Mouse (Mus musculus): ENCODE measurements at regions not wholly inside any gene's neighbourhood (a gene's known extent, or its start where the extent isn't known, plus 50 kb on each side); places are given as distances from the start of the nearest gene placed in this dataset.

GRCm38 (mm10) chr3:148558592-148559157, 431.7 kb downstream of the Adgrl2 start:
- ATAC-seq (ENCODE audit: extremely low read depth, insufficient number of reproducible peaks, low FRiP score, low TSS enrichment), result no peak
- no peak overlapping the region for H3K9ac ChIP-seq
- WGBS, result 52% methylated on average over 5 of the region's 5 CpGs
- H3K4me2 ChIP-seq, result no peak overlapping the region
- H3K27me3 ChIP-seq (replicated peaks), result no peaks in the 10 kb centered on the region
- no peaks in the 10 kb centered on the region for H3K4me1 ChIP-seq
- H3K9me3 ChIP-seq, result no peaks in the 10 kb centered on the region
- H3K36me3 ChIP-seq, result no peaks in the 10 kb centered on the region
- H3K4me3 ChIP-seq, result no peak overlapping the region
- no peak overlapping the region for H3K27ac ChIP-seq (replicated peaks)

DNA sequence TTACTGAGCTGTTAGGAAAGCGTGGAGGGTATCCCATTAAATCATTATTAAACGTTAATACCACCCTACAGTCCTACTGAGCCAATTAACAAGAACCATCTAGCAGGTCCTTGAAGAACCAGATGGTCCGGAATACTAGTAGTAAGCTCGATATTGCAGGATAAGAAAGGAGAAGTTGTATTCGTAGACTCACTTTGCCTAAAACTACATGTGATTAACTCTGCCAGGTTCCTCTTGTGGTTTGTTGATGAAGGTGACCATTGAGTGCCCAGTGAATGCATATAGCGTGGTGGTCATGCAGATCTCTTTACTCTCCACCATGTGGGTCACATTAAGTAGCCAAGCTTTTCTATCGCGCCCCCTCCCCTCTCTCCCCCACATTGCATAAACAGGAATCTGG, 435.0 kb downstream of the Adgrl2 start:
- no peak for ATAC-seq (ENCODE audit: extremely low read depth, insufficient number of reproducible peaks, low FRiP score, low TSS enrichment)
- no peaks in the 10 kb centered on the region for H3K36me3 ChIP-seq
- peaks cover 1% of the 10 kb centered on the region for H3K4me1 ChIP-seq
- H3K4me3 ChIP-seq, result no peak overlapping the region
- no peak overlapping the region for H3K9ac ChIP-seq
- no peaks in the 10 kb centered on the region for H3K27me3 ChIP-seq (replicated peaks)
- WGBS, result 79% methylated on average over 8 of the region's 8 CpGs
- no peak overlapping the region for H3K27ac ChIP-seq (replicated peaks)
- H3K4me2 ChIP-seq, result no peak overlapping the region
- no peaks in the 10 kb centered on the region for H3K9me3 ChIP-seq

DNA sequence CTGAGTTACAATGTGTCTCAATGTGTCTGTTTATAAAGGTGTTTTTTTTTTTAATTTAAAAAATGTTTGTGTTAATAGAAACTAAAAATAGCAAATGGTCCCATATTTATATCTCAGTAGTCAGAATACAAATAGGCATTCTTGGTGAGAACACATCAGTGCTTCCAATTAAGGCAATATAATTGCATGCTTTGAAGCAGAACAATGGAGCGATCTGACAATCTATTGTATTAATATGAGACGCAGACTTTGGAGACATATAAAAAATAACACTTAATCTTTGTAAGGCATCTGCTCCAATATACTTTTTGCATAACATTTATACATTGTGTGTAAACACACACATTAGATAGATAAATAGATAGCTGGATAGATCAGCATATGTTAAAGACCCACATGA, 439.6 kb downstream of the Adgrl2 start:
- Histone ChIP-seq H3K27me3 (replicated peaks) (no peaks in the 10 kb centered on the region), H3K4me3 (no peak overlapping the region), H3K9me3 (no peaks in the 10 kb centered on the region), H3K4me2 (no peak overlapping the region), H3K9ac (no peak overlapping the region), H3K4me1 (peaks cover 5% of the 10 kb centered on the region), H3K36me3 (no peaks in the 10 kb centered on the region), H3K27ac (replicated peaks) (no peak overlapping the region)
- ATAC-seq (ENCODE audit: extremely low read depth, insufficient number of reproducible peaks, low FRiP score, low TSS enrichment), result no peak
- WGBS, result 88% methylated on average over 2 of the region's 2 CpGs

DNA sequence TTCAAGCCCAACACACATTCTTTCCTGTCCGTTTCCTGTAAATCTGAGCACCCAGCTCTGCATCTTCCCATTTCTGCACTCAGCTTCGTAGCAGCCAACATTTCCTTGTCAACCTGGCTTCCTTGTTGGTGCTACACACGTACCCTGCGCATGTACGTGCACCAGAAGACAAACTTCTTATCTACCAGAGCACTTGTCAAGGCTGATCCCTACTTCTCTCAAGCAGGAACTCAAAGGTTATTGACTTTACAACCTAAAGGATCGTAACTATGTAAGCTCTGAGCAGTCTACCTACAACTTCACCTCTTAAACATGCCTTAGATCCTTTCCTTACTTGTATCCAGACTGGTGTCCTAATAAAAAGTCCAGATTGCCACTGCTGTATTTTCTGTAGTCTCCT, 445.4 kb downstream of the Adgrl2 start:
- 73% methylated on average over 6 of the region's 6 CpGs for WGBS
- no peak for ATAC-seq (ENCODE audit: extremely low read depth, insufficient number of reproducible peaks, low FRiP score, low TSS enrichment)
- H3K27me3 ChIP-seq (replicated peaks), result no peaks in the 10 kb centered on the region
- no peaks in the 10 kb centered on the region for H3K36me3 ChIP-seq
- no peaks in the 10 kb centered on the region for H3K4me1 ChIP-seq
- H3K4me2 ChIP-seq, result no peak overlapping the region
- H3K27ac ChIP-seq (replicated peaks), result no peak overlapping the region
- no peaks in the 10 kb centered on the region for H3K9me3 ChIP-seq
- no peak overlapping the region for H3K4me3 ChIP-seq
- H3K9ac ChIP-seq, result no peak overlapping the region

- no peak overlapping the region for H3K9ac ChIP-seq
- H3K4me2 ChIP-seq, result no peak overlapping the region
- 70% methylated on average over 5 of the region's 5 CpGs for WGBS
- H3K27ac ChIP-seq (replicated peaks), result no peak overlapping the region
- H3K27me3 ChIP-seq (replicated peaks), result no peaks in the 10 kb centered on the region
- no peaks in the 10 kb centered on the region for H3K9me3 ChIP-seq
- no peak overlapping the region for H3K4me3 ChIP-seq
- H3K4me1 ChIP-seq, result no peaks in the 10 kb centered on the region
- ATAC-seq (ENCODE audit: extremely low read depth, insufficient number of reproducible peaks, low FRiP score, low TSS enrichment), result no peak
- no peaks in the 10 kb centered on the region for H3K36me3 ChIP-seq
These were observed 448.1 kb downstream of the Adgrl2 start for GRCm38 (mm10) chr3:148542217-148542616.

DNA sequence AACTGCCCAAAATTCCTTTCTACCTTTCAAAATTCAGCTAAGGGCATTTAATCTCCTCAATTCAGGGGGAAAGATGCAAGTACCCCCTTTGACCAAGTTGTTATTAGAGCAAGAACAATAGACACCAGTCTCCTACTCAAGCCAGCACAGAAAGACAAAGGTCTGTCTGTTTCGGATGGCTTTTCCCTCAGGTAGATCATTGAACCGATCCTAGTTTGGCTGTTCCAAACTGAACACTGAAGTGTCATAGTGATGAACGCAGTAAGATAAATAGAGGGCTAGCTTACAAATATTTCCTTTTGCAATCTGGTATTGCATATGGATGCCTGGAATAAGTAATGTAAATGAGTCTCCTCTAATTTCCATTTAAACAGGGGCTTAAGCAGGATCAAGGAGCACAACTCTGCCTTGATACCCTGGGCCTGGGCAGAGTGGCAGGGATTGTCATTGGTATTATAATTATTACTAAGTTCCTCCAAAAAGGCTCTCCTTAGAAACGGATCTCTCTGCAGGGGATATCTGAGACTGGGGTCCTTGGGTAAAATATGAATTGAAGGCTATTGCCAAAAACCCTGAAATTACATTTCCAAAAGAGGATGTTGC, 452.6 kb downstream of the Adgrl2 start:
- WGBS, result 70% methylated on average over 4 of the region's 4 CpGs
- H3K27me3 ChIP-seq (replicated peaks), result no peaks in the 10 kb centered on the region
- no peak for ATAC-seq (ENCODE audit: extremely low read depth, insufficient number of reproducible peaks, low FRiP score, low TSS enrichment)
- H3K27ac ChIP-seq (replicated peaks), result no peak overlapping the region
- H3K36me3 ChIP-seq, result no peaks in the 10 kb centered on the region
- no peaks in the 10 kb centered on the region for H3K9me3 ChIP-seq
- no peak overlapping the region for H3K4me3 ChIP-seq
- no peaks in the 10 kb centered on the region for H3K4me1 ChIP-seq
- H3K4me2 ChIP-seq, result no peak overlapping the region
- H3K9ac ChIP-seq, result no peak overlapping the region

DNA sequence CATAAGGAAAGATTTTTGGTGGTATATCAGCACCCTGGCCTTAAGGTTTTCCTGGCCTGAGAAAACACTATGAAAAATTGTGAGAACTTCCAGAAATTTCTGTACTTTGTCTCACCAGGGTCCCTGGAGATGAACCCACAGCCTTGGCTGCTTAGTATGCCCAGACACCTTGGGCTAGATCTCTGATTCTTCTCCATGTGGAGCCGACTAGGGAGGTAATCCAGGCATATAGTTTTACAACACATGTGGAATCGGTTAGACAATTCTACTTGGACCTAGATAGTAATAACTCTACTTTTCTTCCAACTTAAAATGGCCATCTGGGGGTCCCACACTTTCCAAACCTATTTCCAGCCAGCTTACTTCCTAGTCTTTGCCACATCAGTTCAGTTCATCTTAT, 460.5 kb downstream of the Adgrl2 start:
- no peaks in the 10 kb centered on the region for H3K9me3 ChIP-seq
- H3K36me3 ChIP-seq, result no peaks in the 10 kb centered on the region
- no peak overlapping the region for H3K4me2 ChIP-seq
- no peak overlapping the region for H3K9ac ChIP-seq
- H3K27me3 ChIP-seq (replicated peaks), result no peaks in the 10 kb centered on the region
- no peaks in the 10 kb centered on the region for H3K4me1 ChIP-seq
- ATAC-seq (ENCODE audit: extremely low read depth, insufficient number of reproducible peaks, low FRiP score, low TSS enrichment), result no peak
- H3K4me3 ChIP-seq, result no peak overlapping the region
- 73% methylated on average over 2 of the region's 2 CpGs for WGBS
- H3K27ac ChIP-seq (replicated peaks), result no peak overlapping the region

- no peaks in the 10 kb centered on the region for H3K9me3 ChIP-seq
- H3K36me3 ChIP-seq, result no peaks in the 10 kb centered on the region
- H3K4me1 ChIP-seq, result no peaks in the 10 kb centered on the region
- WGBS, result 65% methylated on average over 5 of the region's 5 CpGs
- no peak overlapping the region for H3K4me3 ChIP-seq
- H3K9ac ChIP-seq, result no peak overlapping the region
- H3K27me3 ChIP-seq (replicated peaks), result no peaks in the 10 kb centered on the region
- no peak overlapping the region for H3K27ac ChIP-seq (replicated peaks)
- ATAC-seq (ENCODE audit: extremely low read depth, insufficient number of reproducible peaks, low FRiP score, low TSS enrichment), result no peak
- H3K4me2 ChIP-seq, result no peak overlapping the region
These were observed 480.0 kb downstream of the Adgrl2 start for GRCm38 (mm10) chr3:148510381-148510780.

DNA sequence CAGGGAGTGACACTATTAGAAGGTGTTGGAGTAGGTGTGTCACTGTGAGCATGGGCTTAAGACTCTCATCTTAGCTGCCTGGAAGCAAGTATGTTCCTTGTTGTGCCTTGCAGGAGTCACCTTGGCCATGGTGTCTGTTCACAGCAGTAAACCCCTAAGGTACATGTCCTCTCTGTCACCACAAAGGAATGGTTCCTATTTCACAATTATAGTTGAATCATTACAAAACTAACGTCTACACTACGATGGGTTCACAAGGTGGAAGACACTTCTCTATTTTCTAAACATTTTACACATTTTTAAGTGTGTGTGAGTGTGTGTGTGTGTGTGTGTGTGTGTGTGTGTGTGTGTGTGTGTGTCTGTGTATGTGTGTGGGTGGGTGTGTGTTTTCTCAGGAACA, 485.4 kb downstream of the Adgrl2 start:
- no peaks in the 10 kb centered on the region for H3K9me3 ChIP-seq
- ATAC-seq (ENCODE audit: extremely low read depth, insufficient number of reproducible peaks, low FRiP score, low TSS enrichment), result no peak
- H3K9ac ChIP-seq, result no peak overlapping the region
- WGBS, result 89% methylated on average over 2 of the region's 2 CpGs
- H3K4me2 ChIP-seq, result no peak overlapping the region
- no peaks in the 10 kb centered on the region for H3K27me3 ChIP-seq (replicated peaks)
- no peaks in the 10 kb centered on the region for H3K36me3 ChIP-seq
- H3K4me3 ChIP-seq, result no peak overlapping the region
- no peak overlapping the region for H3K27ac ChIP-seq (replicated peaks)
- no peaks in the 10 kb centered on the region for H3K4me1 ChIP-seq

GRCm38 (mm10) chr3:148503432-148503831, 486.9 kb downstream of the Adgrl2 start:
- Histone ChIP-seq H3K4me2 (no peak overlapping the region), H3K4me1 (no peaks in the 10 kb centered on the region), H3K9me3 (no peaks in the 10 kb centered on the region), H3K27ac (replicated peaks) (no peak overlapping the region), H3K36me3 (no peaks in the 10 kb centered on the region), H3K27me3 (replicated peaks) (no peaks in the 10 kb centered on the region), H3K4me3 (no peak overlapping the region), H3K9ac (no peak overlapping the region)
- WGBS, result 63% methylated on average over 1 of the region's 1 CpGs
- no peak for ATAC-seq (ENCODE audit: extremely low read depth, insufficient number of reproducible peaks, low FRiP score, low TSS enrichment)

- ATAC-seq (ENCODE audit: extremely low read depth, insufficient number of reproducible peaks, low FRiP score, low TSS enrichment), result no peak
- no peaks in the 10 kb centered on the region for H3K36me3 ChIP-seq
- WGBS, result 87% methylated on average over 3 of the region's 3 CpGs
- H3K9me3 ChIP-seq, result no peaks in the 10 kb centered on the region
- no peak overlapping the region for H3K27ac ChIP-seq (replicated peaks)
- no peaks in the 10 kb centered on the region for H3K27me3 ChIP-seq (replicated peaks)
- H3K9ac ChIP-seq, result no peak overlapping the region
- no peak overlapping the region for H3K4me3 ChIP-seq
- H3K4me2 ChIP-seq, result no peak overlapping the region
- no peaks in the 10 kb centered on the region for H3K4me1 ChIP-seq
These were observed 488.6 kb downstream of the Adgrl2 start for GRCm38 (mm10) chr3:148501801-148502200.

- H3K9ac ChIP-seq, result no peak overlapping the region
- WGBS, result 73% methylated on average over 5 of the region's 5 CpGs
- H3K36me3 ChIP-seq, result no peaks in the 10 kb centered on the region
- no peaks in the 10 kb centered on the region for H3K27me3 ChIP-seq (replicated peaks)
- no peaks in the 10 kb centered on the region for H3K9me3 ChIP-seq
- no peak overlapping the region for H3K4me2 ChIP-seq
- H3K27ac ChIP-seq (replicated peaks), result no peak overlapping the region
- no peak overlapping the region for H3K4me3 ChIP-seq
- no peak for ATAC-seq (ENCODE audit: extremely low read depth, insufficient number of reproducible peaks, low FRiP score, low TSS enrichment)
- H3K4me1 ChIP-seq, result no peaks in the 10 kb centered on the region
These were observed 493.7 kb downstream of the Adgrl2 start for GRCm38 (mm10) chr3:148496672-148497071.

All from heart, embryonic 13.5 days (tissue).